Mouse (Mus musculus) CD4-positive naive resting alpha-beta T cell, adult 76 days (primary cell): ENCODE results near the gene Blm. TPM values are rescaled to one million over a fixed set of nuclear protein-coding genes. Genes with fewer than 3 reads are reported as not detected.

Source experiments
- total RNA-seq: library from RNA; stranded (reverse); gene quantifications from one replicate; pipeline ENCODE4 v1.2.4, GENCODE M21; 2023

The Blm gene
- total RNA-seq, result 17.4 TPM

DNA sequence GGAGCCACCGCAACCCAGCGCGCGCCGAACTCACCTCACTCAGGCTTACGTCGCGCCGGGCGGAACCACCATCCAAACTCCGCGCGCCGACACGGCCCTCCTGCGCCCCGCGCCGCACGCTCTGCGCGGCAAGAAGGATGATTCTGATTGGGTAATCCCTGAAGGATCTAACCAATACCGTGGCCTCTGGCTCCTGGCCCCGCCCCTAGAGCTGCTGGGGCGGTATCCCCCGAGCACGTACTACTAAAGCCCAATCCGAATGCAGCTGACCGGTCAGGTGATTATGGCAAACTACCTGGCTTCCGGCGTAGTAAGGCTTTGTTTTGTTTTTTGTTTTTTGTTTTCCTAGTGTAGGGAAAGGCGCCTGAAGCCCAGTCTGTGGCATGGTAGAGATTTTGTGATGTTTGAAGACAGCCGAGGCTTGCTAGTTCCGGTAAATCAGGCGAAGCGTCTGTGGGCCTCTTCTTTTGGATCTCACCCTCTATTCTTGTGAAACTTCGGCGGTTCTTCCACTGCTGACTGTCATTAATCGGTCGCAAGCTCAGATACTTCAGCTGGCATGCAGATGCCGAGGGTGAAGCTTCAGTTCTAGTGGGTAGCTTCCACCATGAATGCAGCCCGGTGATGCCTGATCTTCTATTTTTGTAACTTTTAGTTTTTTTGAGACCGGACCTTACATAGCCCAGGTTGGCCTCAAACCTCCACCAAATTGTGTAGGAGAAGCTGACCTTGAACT is at the start of gene Blm:
Gene Blm, minus strand, starts transcription at position 111 of the 736 bp plus-strand sequence.

DNA sequence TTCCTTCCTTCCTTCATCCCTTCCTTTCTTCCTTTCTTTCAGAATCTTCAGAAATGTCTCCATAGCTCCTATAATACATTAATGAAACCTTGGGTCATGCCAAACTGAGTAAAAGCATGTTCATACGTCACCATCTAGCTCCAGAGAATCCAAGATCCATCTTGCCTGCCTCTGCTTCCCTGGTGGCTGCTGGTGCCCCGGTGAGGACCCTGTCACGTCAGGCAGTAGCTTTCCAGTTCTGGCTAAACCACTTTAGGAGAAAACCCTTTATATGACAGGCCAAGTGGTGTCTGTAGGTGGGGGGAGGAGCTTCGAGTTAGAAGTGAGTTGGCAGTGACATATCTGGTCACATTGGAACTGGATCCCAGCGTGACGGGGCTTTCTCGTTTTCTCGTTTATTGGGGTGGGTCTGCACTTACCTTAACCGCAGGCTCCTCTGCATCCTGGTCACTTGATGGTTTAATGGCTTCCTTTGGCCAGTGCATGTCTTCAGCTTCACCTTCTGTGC is 129.7 kb downstream of the Blm start, which contains the start of gene Furin:
Gene Furin, minus strand, starts transcription at position 249 of the 508 bp plus-strand sequence.

Other genes starting within 250 kb of the Blm start
- gene Prc1, start 240.7 kb downstream of the Blm start, total RNA-seq, result 3.7 TPM
- 32.3 TPM for gene Rccd1, start 210.7 kb downstream of the Blm start, total RNA-seq
- gene Unc45a, start 194.1 kb downstream of the Blm start, total RNA-seq, result 152 TPM
- gene Hddc3, start 192.0 kb downstream of the Blm start, total RNA-seq, result 5.2 TPM
- gene Man2a2, start 163.7 kb downstream of the Blm start, total RNA-seq, result 116 TPM
- 11.7 TPM for gene Fes, start 147.2 kb downstream of the Blm start, total RNA-seq
- 80.8 TPM for gene Furin, start 129.7 kb downstream of the Blm start, total RNA-seq
- gene Crtc3, start 153.8 kb upstream of the Blm start, total RNA-seq, result 68.7 TPM